Mouse (Mus musculus) adrenal gland, postnatal 14 days (tissue): ENCODE measurements at regions not wholly inside any gene's neighbourhood (a gene's known extent, or its start where the extent isn't known, plus 50 kb on each side); places are given as distances from the start of the nearest gene placed in this dataset.
"Not testable (repeated sequence)": the region's sequence is repeated elsewhere in the genome, so short reads cannot be mapped to it uniquely, and the experiment has no call there.

Experiments
- DNase-seq: peaks from one replicate; pipeline ENCODE4 v3.0.0; 2021; ENCODE audit warnings: mixed read lengths

GRCm38 (mm10) chr2:116444163-116444562 is 378.5 kb upstream of the Meis2 start:
- DNase-seq: no peak

GRCm38 (mm10) chr2:116440252-116440651 is 374.6 kb upstream of the Meis2 start:
- DNase-seq: no peak

- no peak for DNase-seq
Observed at GRCm38 (mm10) chr2:116433481-116433880, 367.8 kb upstream of the Meis2 start.

GRCm38 (mm10) chr2:116424131-116424530 is 358.5 kb upstream of the Meis2 start:
- DNase-seq: peak; percentile 4

- no peak for DNase-seq
Observed at GRCm38 (mm10) chr2:116417428-116418195, 352.0 kb upstream of the Meis2 start.

- no peak for DNase-seq
Observed at GRCm38 (mm10) chr2:116415742-116416141, 350.1 kb upstream of the Meis2 start.

GRCm38 (mm10) chr2:116402113-116402512 is 336.5 kb upstream of the Meis2 start:
- no peak for DNase-seq

- no peak for DNase-seq
Observed at GRCm38 (mm10) chr2:116399966-116400365, 334.3 kb upstream of the Meis2 start.

- no peak for DNase-seq
Observed at GRCm38 (mm10) chr2:116368811-116369210, 303.2 kb upstream of the Meis2 start.

GRCm38 (mm10) chr2:116364136-116364535 is 298.5 kb upstream of the Meis2 start:
- DNase-seq: no peak

- DNase-seq: no peak
Observed at GRCm38 (mm10) chr2:116358145-116358544, 292.5 kb upstream of the Meis2 start.

- DNase-seq: peak; percentile 4
Observed at GRCm38 (mm10) chr2:116348530-116348914, 282.9 kb upstream of the Meis2 start.

GRCm38 (mm10) chr2:116347827-116348529 is 282.3 kb upstream of the Meis2 start:
- DNase-seq: no peak

- no peak for DNase-seq
Observed at GRCm38 (mm10) chr2:116331801-116332200, 266.2 kb upstream of the Meis2 start.

GRCm38 (mm10) chr2:116322039-116322770 is 256.6 kb upstream of the Meis2 start:
- DNase-seq: no peak

- no peak for DNase-seq
Observed at GRCm38 (mm10) chr2:116299551-116299950, 233.9 kb upstream of the Meis2 start.

- no peak for DNase-seq
Observed at GRCm38 (mm10) chr2:116289886-116290285, 224.2 kb upstream of the Meis2 start.

GRCm38 (mm10) chr2:116243191-116243590 is 177.6 kb upstream of the Meis2 start:
- not testable (repeated sequence) for DNase-seq

GRCm38 (mm10) chr2:116236731-116237130 is 171.1 kb upstream of the Meis2 start:
- no peak for DNase-seq

- no peak for DNase-seq
Observed at GRCm38 (mm10) chr2:116232793-116233192, 167.2 kb upstream of the Meis2 start.

- peak; percentile 49 for DNase-seq
Observed at GRCm38 (mm10) chr2:116216418-116216817, 150.8 kb upstream of the Meis2 start.

- DNase-seq: no peak
Observed at GRCm38 (mm10) chr2:116201248-116202223, 135.9 kb upstream of the Meis2 start.
